Mouse (Mus musculus) CH12.LX (cell line): ENCODE measurements around the gene Bak1. TPM values are rescaled to one million over a fixed set of nuclear protein-coding genes. Genes with fewer than 3 reads are reported as not detected.

Experiments
- DNase-seq: peaks from one replicate; pipeline ENCODE4 v3.0.0-alpha.2; 2013; ENCODE audit errors: extremely low read depth
- H3K27ac ChIP-seq: 2 replicates; pipeline ENCODE4 v1.5.1; 2012; ENCODE audit warnings: low read depth, mild to moderate bottlenecking, control low read depth, moderate library complexity; ENCODE audit not compliant: insufficient read depth
- H3K27me3 ChIP-seq: replicated peaks from 2 replicates; pipeline ENCODE3; 2012; ENCODE audit warnings: inconsistent platforms
- H3K36me3 ChIP-seq, 2 experiments: replicated peaks in 1 of 2; 2 replicates each; pipeline versions ENCODE3 to v1.6.1; 2012; ENCODE audit warnings: inconsistent platforms in 1 of 2, low read length in 1 of 2, mild to moderate bottlenecking in 1 of 2, mixed read lengths in 1 of 2, moderate library complexity in 1 of 2; ENCODE audit not compliant: control insufficient read depth in 1 of 2, insufficient read depth in 1 of 2
- H3K4me1 ChIP-seq, 2 experiments: 2 replicates each; pipeline ENCODE4 v1.6.1; 2012; ENCODE audit warnings: inconsistent platforms in 1 of 2, moderate library complexity in 1 of 2; ENCODE audit not compliant: insufficient read depth in 2 of 2, control insufficient read depth in 1 of 2
- H3K4me2 ChIP-seq: 2 replicates; pipeline ENCODE4 v1.6.1; 2012; ENCODE audit warnings: low read depth, mild to moderate bottlenecking, control low read depth; ENCODE audit not compliant: poor library complexity, insufficient read depth, severe bottlenecking
- H3K4me3 ChIP-seq, 3 experiments: fragments of 150-350 bp in 1 of 3; sonication (generic) in 1 of 3; replicated peaks in 1 of 3; 2 replicates each; pipeline versions ENCODE3 to v1.5.1; 2011 to 2012; ENCODE audit warnings: low read depth in 2 of 3, low read length in 2 of 3, mild to moderate bottlenecking in 2 of 3, moderate library complexity in 2 of 3, control low read depth in 1 of 3, improper control_type of control experiment in 1 of 3, inconsistent platforms in 1 of 3, mixed read lengths in 1 of 3; ENCODE audit not compliant: poor library complexity in 1 of 3
- H3K79me2 ChIP-seq: replicated peaks from 2 replicates; pipeline ENCODE4 v1.6.1; 2012; ENCODE audit warnings: mild to moderate bottlenecking, moderate library complexity; ENCODE audit not compliant: control insufficient read depth, poor library complexity, insufficient read depth, severe bottlenecking; ENCODE audit errors: extremely low read depth
- H3K9ac ChIP-seq: 2 replicates; pipeline ENCODE4 v1.6.1; 2012; ENCODE audit warnings: low read depth, mild to moderate bottlenecking, control low read depth, moderate library complexity; ENCODE audit not compliant: insufficient read depth
- H3K9me3 ChIP-seq: replicated peaks from 2 replicates; pipeline ENCODE3; 2012; ENCODE audit warnings: low read length, inconsistent platforms, mixed read lengths
- BHLHE40 ChIP-seq: IDR thresholded peaks from 2 replicates; pipeline ENCODE4 v1.6.1; 2011; ENCODE audit warnings: mild to moderate bottlenecking, low read depth, low read length, improper control_type of control experiment
- CHD1 ChIP-seq: IDR thresholded peaks from 2 replicates; pipeline ENCODE4 v1.6.1; 2012; ENCODE audit warnings: low read depth, low read length, improper control_type of control experiment, inconsistent platforms
- CHD2 ChIP-seq: IDR thresholded peaks from 2 replicates; pipeline ENCODE4 v1.6.1; 2011; ENCODE audit warnings: low read length, improper control_type of control experiment
- CTCF ChIP-seq, 2 experiments: IDR thresholded peaks in 1 of 2; conservative IDR thresholded peaks in 1 of 2; 2 replicates each; pipeline ENCODE4 v1.5.1; 2011 to 2012; ENCODE audit warnings: low read depth in 2 of 2, low read length in 2 of 2, improper control_type of control experiment in 1 of 2, inconsistent platforms in 1 of 2, mild to moderate bottlenecking in 1 of 2, moderate library complexity in 1 of 2
- E2F4 ChIP-seq: IDR thresholded peaks from 2 replicates; pipeline ENCODE4 v1.6.1; 2011; ENCODE audit warnings: low read depth, low read length, improper control_type of control experiment; ENCODE audit not compliant: insufficient replicate concordance
- ELF1 ChIP-seq: IDR thresholded peaks from 2 replicates; pipeline ENCODE4 v1.6.1; 2014; ENCODE audit warnings: low read depth, mild to moderate bottlenecking, inconsistent platforms, low read length, improper control_type of control experiment
- EP300 ChIP-seq: IDR thresholded peaks from 2 replicates; pipeline ENCODE4 v1.6.1; 2011; ENCODE audit warnings: low read length, improper control_type of control experiment
- ETS1 ChIP-seq: conservative IDR thresholded peaks from 2 replicates; pipeline ENCODE4 v1.6.1; 2012; ENCODE audit warnings: low read depth, mild to moderate bottlenecking, inconsistent platforms, low read length, improper control_type of control experiment, moderate library complexity
- GABPA ChIP-seq: IDR thresholded peaks from 2 replicates; pipeline ENCODE4 v1.6.1; 2012; ENCODE audit warnings: low read depth, low read length, improper control_type of control experiment, inconsistent platforms; ENCODE audit not compliant: insufficient replicate concordance
- HCFC1 ChIP-seq: IDR thresholded peaks from 2 replicates; pipeline ENCODE4 v1.6.1; 2012; ENCODE audit warnings: low read depth, mild to moderate bottlenecking, inconsistent platforms, low read length, improper control_type of control experiment
- IRF4 ChIP-seq: IDR thresholded peaks from 2 replicates; pipeline ENCODE4 v1.6.1; 2014; ENCODE audit warnings: low read depth, mild to moderate bottlenecking, inconsistent platforms, low read length, improper control_type of control experiment
- JUN ChIP-seq: IDR thresholded peaks from 2 replicates; pipeline ENCODE4 v1.6.1; 2011; ENCODE audit warnings: low read depth, mild to moderate bottlenecking, low read length, improper control_type of control experiment, moderate library complexity; ENCODE audit not compliant: insufficient read depth
- JUND ChIP-seq: conservative IDR thresholded peaks from 2 replicates; pipeline ENCODE4 v1.6.1; 2011; ENCODE audit warnings: low read depth, low read length, improper control_type of control experiment
- KAT2A ChIP-seq: IDR thresholded peaks from 2 replicates; pipeline ENCODE4 v1.6.1; 2012; ENCODE audit warnings: low read length, improper control_type of control experiment, inconsistent platforms; ENCODE audit not compliant: insufficient replicate concordance
- MAFK ChIP-seq: IDR thresholded peaks from 2 replicates; pipeline ENCODE4 v1.6.1; 2011; ENCODE audit warnings: low read length, improper control_type of control experiment; ENCODE audit not compliant: insufficient replicate concordance
- MAZ ChIP-seq: IDR thresholded peaks from 2 replicates; pipeline ENCODE4 v1.6.1; 2012; ENCODE audit warnings: low read depth, mild to moderate bottlenecking, inconsistent platforms, low read length, improper control_type of control experiment, moderate library complexity
- MXI1 ChIP-seq: IDR thresholded peaks from 2 replicates; pipeline ENCODE4 v1.6.1; 2011; ENCODE audit warnings: mild to moderate bottlenecking, low read depth, low read length, improper control_type of control experiment
- NELFE ChIP-seq: IDR thresholded peaks from 2 replicates; pipeline ENCODE4 v1.6.1; 2011; ENCODE audit warnings: low read depth, low read length, improper control_type of control experiment
- NRF1 ChIP-seq: IDR thresholded peaks from 2 replicates; pipeline ENCODE4 v1.6.1; 2014; ENCODE audit warnings: low read depth, mild to moderate bottlenecking, inconsistent platforms, low read length, improper control_type of control experiment, moderate library complexity
- PAX5 ChIP-seq: IDR thresholded peaks from 2 replicates; pipeline ENCODE4 v1.6.1; 2012; ENCODE audit warnings: low read length, inconsistent platforms, mixed read lengths
- POLR2A ChIP-seq: IDR thresholded peaks from 2 replicates; pipeline ENCODE4 v1.6.1; 2011; ENCODE audit warnings: low read depth, mild to moderate bottlenecking, improper control_type of control experiment, low read length
- POLR2AphosphoS2 ChIP-seq: IDR thresholded peaks from 2 replicates; pipeline ENCODE4 v1.6.1; 2011; ENCODE audit warnings: low read depth, low read length, improper control_type of control experiment
- RAD21 ChIP-seq: IDR thresholded peaks from 2 replicates; pipeline ENCODE4 v1.6.1; 2011; ENCODE audit warnings: low read depth, mild to moderate bottlenecking, low read length, improper control_type of control experiment, moderate library complexity
- RCOR1 ChIP-seq: conservative IDR thresholded peaks from 2 replicates; pipeline ENCODE4 v1.6.1; 2012; ENCODE audit warnings: low read depth, mild to moderate bottlenecking, inconsistent platforms, low read length, improper control_type of control experiment
- SIN3A ChIP-seq: IDR thresholded peaks from 2 replicates; pipeline ENCODE4 v1.6.1; 2012; ENCODE audit warnings: low read length, improper control_type of control experiment, inconsistent platforms
- SMC3 ChIP-seq: IDR thresholded peaks from 2 replicates; pipeline ENCODE4 v1.6.1; 2011; ENCODE audit warnings: low read depth, low read length, improper control_type of control experiment
- TBP ChIP-seq: conservative IDR thresholded peaks from 2 replicates; pipeline ENCODE4 v1.6.1; 2011; ENCODE audit warnings: low read depth, low read length, improper control_type of control experiment
- TCF12 ChIP-seq: IDR thresholded peaks from 2 replicates; pipeline ENCODE4 v1.6.1; 2014; ENCODE audit warnings: low read depth, mild to moderate bottlenecking, inconsistent platforms, low read length, improper control_type of control experiment
- UBTF ChIP-seq: IDR thresholded peaks from 2 replicates; pipeline ENCODE4 v1.6.1; 2012; ENCODE audit warnings: low read depth, mild to moderate bottlenecking, inconsistent platforms, low read length, improper control_type of control experiment, moderate library complexity
- USF1 ChIP-seq: IDR thresholded peaks from 2 replicates; pipeline ENCODE4 v1.6.1; 2014; ENCODE audit warnings: low read depth, mild to moderate bottlenecking, inconsistent platforms, low read length, improper control_type of control experiment
- USF2 ChIP-seq: conservative IDR thresholded peaks from 2 replicates; pipeline ENCODE4 v1.6.1; 2011; ENCODE audit warnings: low read depth, low read length, improper control_type of control experiment
- ZC3H11A ChIP-seq: IDR thresholded peaks from 2 replicates; pipeline ENCODE4 v1.6.1; 2012; ENCODE audit warnings: low read depth, mild to moderate bottlenecking, inconsistent platforms, low read length, improper control_type of control experiment
- ZKSCAN1 ChIP-seq: IDR thresholded peaks from 2 replicates; pipeline ENCODE4 v1.6.1; 2012; ENCODE audit warnings: low read depth, inconsistent platforms, low read length, improper control_type of control experiment, borderline replicate concordance
- ZNF384 ChIP-seq: IDR thresholded peaks from 2 replicates; pipeline ENCODE4 v1.6.1; 2012; ENCODE audit warnings: low read depth, low read length, improper control_type of control experiment, inconsistent platforms
- dilution Hi-C: fragments of 300-500 bp; cut with MboI; formaldehyde crosslinking; loops from 2 replicates; pipeline ENCODE4 v1.14.3; 2020; ENCODE audit warnings: low sequenced_read_pairs; ENCODE audit not compliant: extremely low pct_unique_long_range_greater_than_20kb, extremely low pct_ligation_motif_present
- in situ Hi-C: fragments of 300-500 bp; cut with MboI; formaldehyde crosslinking; loops from 3 replicates; pipeline ENCODE4 v1.14.3; 2019; ENCODE audit warnings: low sequenced_read_pairs, low pct_ligation_motif_present, low pct_unique_long_range_greater_than_20kb, mixed read lengths
- polyA plus RNA-seq: library from polyadenylated mRNA; unstranded; fragments of >175 nt; gene quantifications from 2 replicates; pipeline ENCODE4 v1.2.1, GENCODE M21; 2012; ENCODE audit warnings: low read depth; ENCODE audit not compliant: insufficient read length
- total RNA-seq, 2 experiments: library from RNA; depleted of rRNA; stranded (reverse); fragments of 300-350 nt in 1 of 2; fragments of >200 nt in 1 of 2; gene quantifications; 2 replicates each; pipeline ENCODE4 v1.2.3; 2012 to 2014

Bak1 gene
- total and polyA plus RNA-seq, 3 experiments: 57.3 to 140 (median 61.8) TPM

GRCm38 (mm10) chr17:27042840-27043239, 14.0 kb upstream of the Bak1 start:
- H3K4me1 ChIP-seq: peaks cover 30 to 76% of the 10 kb centered on the region in 2 experiments
- DNase-seq: peak; percentile 64
- H3K9me3 ChIP-seq: no peaks in the 10 kb centered on the region
- peaks cover 0 to 14% of the 10 kb centered on the region in 2 experiments for H3K36me3 ChIP-seq
- H3K9ac ChIP-seq: no peak overlapping the region
- dilution Hi-C loops (no loop called here), in situ Hi-C loops (loop anchor here (25.0 kb wide), 1 partner anchor 469 kb away; the partner anchor contains the start of gene Grm4)
- H3K27ac ChIP-seq: peak overlapping the region; percentile 51
- H3K27me3 ChIP-seq: no peaks in the 10 kb centered on the region
- H3K79me2 ChIP-seq: no peaks in the 10 kb centered on the region
- no peak overlapping the region for H3K4me2 ChIP-seq
- peak overlapping the region in 1 of 3 experiments; percentile 15 for H3K4me3 ChIP-seq
- TF ChIP-seq IRF4 (peak; percentile 87), EP300 (peak; percentile 86), E2F4 (no peak)

DNA sequence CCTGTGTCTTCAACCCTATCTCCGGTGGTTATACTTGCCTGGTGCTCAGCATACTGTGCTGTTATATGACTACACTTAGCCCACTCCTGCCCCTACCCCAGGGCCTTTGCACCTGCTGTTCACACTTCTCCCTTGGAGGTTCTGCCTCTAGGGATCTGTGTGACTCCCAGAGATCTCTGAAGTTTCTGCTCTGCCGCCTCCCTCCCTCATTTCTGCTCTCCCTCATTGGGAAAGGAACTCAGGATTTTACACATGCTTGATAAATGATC, 12.9 kb upstream of the Bak1 start:
- H3K9ac ChIP-seq: no peak overlapping the region
- in situ Hi-C loops (loop anchor here (25.0 kb wide), 1 partner anchor 471 kb away; the partner anchor contains the start of gene Grm4), dilution Hi-C loops (no loop called here)
- no peaks in the 10 kb centered on the region for H3K9me3 ChIP-seq
- H3K4me2 ChIP-seq: no peak overlapping the region
- no peaks in the 10 kb centered on the region for H3K79me2 ChIP-seq
- peak overlapping the region in 2 of 3 experiments; percentile 26 to 52 for H3K4me3 ChIP-seq
- peaks cover 30 to 72% of the 10 kb centered on the region in 2 experiments for H3K4me1 ChIP-seq
- H3K36me3 ChIP-seq: peaks cover 0 to 18% of the 10 kb centered on the region in 2 experiments
- H3K27ac ChIP-seq: 0 out of 2 replicates have a peak overlapping the region, but pooled peaks have one; percentile 60
- TF ChIP-seq ZKSCAN1 (no peak), ETS1 (peak; percentile 32), KAT2A (no peak), EP300 (peak; percentile 44), MAFK (no peak), SMC3 (no peak), MXI1 (no peak), JUN (no peak), IRF4 (no peak), GABPA (no peak), ELF1 (no peak), CTCF (conservative IDR thresholded peaks at IDR 0.05 in 1 of 2, IDR thresholded peaks at IDR 0.05 in 1 of 2; ENCODE audit: low read depth in 2 of 2, low read length in 2 of 2) (no peak), UBTF (no peak), USF2 (no peak), RCOR1 (no peak), HCFC1 (no peak), BHLHE40 (peak; percentile 51), ZNF384 (no peak), TCF12 (peak; percentile 31; the same call in 1 of the 2 replicates), POLR2AphosphoS2 (no peak), TBP (no peak), NELFE (no peak), USF1 (no peak), SIN3A (no peak), PAX5 (no peak), NRF1 (no peak), ZC3H11A (no peak), MAZ (no peak), E2F4 (no peak), CHD1 (no peak), POLR2A (no peak), CHD2 (no peak), JUND (no peak), RAD21 (no peak)
- H3K27me3 ChIP-seq: no peaks in the 10 kb centered on the region
- DNase-seq: peak; percentile 86
